Mouse (Mus musculus): ENCODE measurements at regions not wholly inside any gene's neighbourhood (a gene's known extent, or its start where the extent isn't known, plus 50 kb on each side); places are given as distances from the start of the nearest gene placed in this dataset.

DNA sequence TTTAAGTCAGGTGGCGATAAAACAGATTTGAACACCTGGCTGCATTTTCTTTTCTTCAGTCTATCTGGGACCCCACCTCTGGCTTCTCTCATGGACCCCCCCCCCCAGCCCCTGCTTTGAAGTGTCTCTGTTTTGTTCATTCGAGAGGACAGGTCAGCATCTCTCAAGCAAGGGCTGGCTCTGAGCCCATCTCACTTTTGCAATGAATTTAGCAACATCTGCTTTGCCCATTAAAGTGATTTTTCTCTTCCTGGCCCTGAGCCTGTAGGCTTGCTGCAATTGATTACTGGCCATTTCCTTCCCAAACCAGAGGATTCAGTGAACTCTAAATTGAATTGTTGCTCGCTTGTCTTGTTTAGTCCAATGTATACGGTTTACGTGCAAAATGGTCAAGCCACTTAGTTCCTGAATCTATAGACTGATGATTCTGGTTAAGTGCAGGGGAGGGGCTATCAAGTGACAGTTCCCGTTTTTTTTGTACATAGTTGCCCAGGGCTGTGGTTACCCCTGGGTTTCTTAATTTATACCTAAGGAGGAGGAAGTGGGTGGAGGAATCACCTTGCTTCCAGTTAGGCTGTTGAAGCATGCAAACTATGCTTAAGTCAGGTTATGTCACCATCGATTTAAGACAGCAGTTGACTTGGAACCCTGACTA lies 146.3 kb downstream of the Pten start:
- TF ChIP-seq CTCF (IDR thresholded peaks at IDR 0.05) (no peak), POLR2A (IDR thresholded peaks at IDR 0.05; ENCODE audit: insufficient read depth, low read depth, low read length) (no peak)
